Mouse (Mus musculus) embryonic facial prominence, embryonic 11.5 days (tissue): Measurements from ENCODE around the gene Ccdc171. TPM values are rescaled to one million over a fixed set of nuclear protein-coding genes. Genes with fewer than 3 reads are reported as not detected.

Source experiments
- ATAC-seq: fragments of 200-750 bp; cut with Nextera tagmentation; replicated peaks from 2 replicates; pipeline ENCODE4 v1.8.0; 2017; ENCODE audit warnings: low read depth; ENCODE audit not compliant: insufficient number of reproducible peaks, low FRiP score, low TSS enrichment
- DNase-seq: peaks from one replicate; pipeline ENCODE4 v3.0.0-alpha.2; 2015; ENCODE audit warnings: low spot score
- H3K27ac ChIP-seq: fragments of 300-500 bp; sonication (generic); replicated peaks from 2 replicates; pipeline ENCODE4 v1.5.1; 2014; ENCODE audit warnings: mild to moderate bottlenecking, low read depth, low read length, control low read depth
- H3K27me3 ChIP-seq: fragments of 300-500 bp; sonication (generic); 2 replicates; pipeline ENCODE4 v1.6.1; 2014; ENCODE audit warnings: mild to moderate bottlenecking, low read length, moderate library complexity, mixed read lengths; ENCODE audit not compliant: control insufficient read depth, insufficient read depth
- H3K36me3 ChIP-seq: fragments of 300-500 bp; sonication (generic); replicated peaks from 2 replicates; pipeline ENCODE4 v1.6.1; 2014; ENCODE audit warnings: low read depth, mild to moderate bottlenecking, low read length, moderate library complexity, mixed read lengths; ENCODE audit not compliant: control insufficient read depth, insufficient read depth
- H3K4me1 ChIP-seq: fragments of 300-500 bp; sonication (generic); 2 replicates; pipeline ENCODE4 v1.6.1; 2014; ENCODE audit warnings: low read length, mixed read lengths; ENCODE audit not compliant: control insufficient read depth, insufficient read depth
- H3K4me2 ChIP-seq: fragments of 300-500 bp; sonication (generic); 2 replicates; pipeline ENCODE4 v1.6.1; 2014; ENCODE audit warnings: low read depth, mild to moderate bottlenecking, control low read depth, low read length, moderate library complexity
- H3K4me3 ChIP-seq: fragments of 300-500 bp; sonication (generic); 2 replicates; pipeline ENCODE4 v1.5.1; 2014; ENCODE audit warnings: low read depth, low read length, control low read depth
- H3K9ac ChIP-seq: fragments of 300-500 bp; sonication (generic); replicated peaks from 2 replicates; pipeline ENCODE4 v1.6.1; 2014; ENCODE audit warnings: mild to moderate bottlenecking, control low read depth, low read length
- H3K9me3 ChIP-seq: fragments of 300-500 bp; sonication (generic); replicated peaks from 2 replicates; pipeline ENCODE4 v1.6.1; 2016; ENCODE audit warnings: mild to moderate bottlenecking, low read length, inconsistent platforms, mixed read lengths; ENCODE audit not compliant: control insufficient read depth
- WGBS: fragments of 180-500 bp; shearing (Covaris S2); extraction: QIAGEN DNeasy Blood & Tissue Kit; methylation state at CpG from one replicate; pipeline ENCODE4 v1.1.7; 2014; 5-methylcytosine and 5-hydroxymethylcytosine counted together
- polyA plus RNA-seq: library from polyadenylated mRNA; unstranded; fragments of >200 nt; fragmentation: Nextera tagmentation; extraction: Ambion mirVana; gene quantifications from 2 replicates; pipeline ENCODE4 v1.2.1, GENCODE M21; 2014

Ccdc171 gene
- polyA plus RNA-seq, 1 experiment from 2014 or later: 5.7 TPM

- no peak overlapping the region for H3K27ac ChIP-seq
- no peaks in the 10 kb centered on the region; the same call in 1 of the 2 replicates for H3K4me1 ChIP-seq
- 88% methylated on average over 4 of the region's 4 CpGs for WGBS
- no peak overlapping the region for H3K4me2 ChIP-seq
- H3K4me3 ChIP-seq: no peak overlapping the region
- no peak for DNase-seq
- no peaks in the 10 kb centered on the region for H3K9me3 ChIP-seq
- ATAC-seq: no peak
- H3K36me3 ChIP-seq: no peaks in the 10 kb centered on the region
- H3K9ac ChIP-seq: no peak overlapping the region
- no peaks in the 10 kb centered on the region for H3K27me3 ChIP-seq
These were observed 304.5 kb downstream of the Ccdc171 start for GRCm38 (mm10) chr4:83829718-83830459.

GRCm38 (mm10) chr4:83830891-83831880, 305.8 kb downstream of the Ccdc171 start:
- peak; percentile 90 for ATAC-seq
- WGBS: 28% methylated on average over 13 of the region's 13 CpGs
- Histone ChIP-seq H3K27me3 (no peaks in the 10 kb centered on the region), H3K9me3 (no peaks in the 10 kb centered on the region), H3K27ac (peak overlapping the region; percentile 8; the same call in 1 of the 2 replicates), H3K4me3 (no peak overlapping the region), H3K4me2 (no peak overlapping the region), H3K36me3 (no peaks in the 10 kb centered on the region), H3K4me1 (no peaks in the 10 kb centered on the region; the same call in 1 of the 2 replicates), H3K9ac (no peak overlapping the region)
- peak; percentile 93 for DNase-seq

GRCm38 (mm10) chr4:83839077-83839476, 313.7 kb downstream of the Ccdc171 start:
- H3K9ac ChIP-seq: no peak overlapping the region
- H3K36me3 ChIP-seq: no peaks in the 10 kb centered on the region
- no peak for DNase-seq
- no peaks in the 10 kb centered on the region for H3K27me3 ChIP-seq
- no peak overlapping the region for H3K4me2 ChIP-seq
- no peaks in the 10 kb centered on the region for H3K9me3 ChIP-seq
- no peak overlapping the region for H3K4me3 ChIP-seq
- 69% methylated on average over 2 of the region's 2 CpGs for WGBS
- no peak overlapping the region for H3K27ac ChIP-seq
- ATAC-seq: no peak
- H3K4me1 ChIP-seq: no peaks in the 10 kb centered on the region

GRCm38 (mm10) chr4:83846304-83846703, 321.0 kb downstream of the Ccdc171 start:
- Histone ChIP-seq H3K9ac (no peak overlapping the region), H3K27me3 (no peaks in the 10 kb centered on the region), H3K4me1 (no peaks in the 10 kb centered on the region; the same call in 1 of the 2 replicates), H3K4me2 (no peak overlapping the region), H3K36me3 (no peaks in the 10 kb centered on the region), H3K9me3 (no peaks in the 10 kb centered on the region), H3K27ac (no peak overlapping the region), H3K4me3 (no peak overlapping the region)
- 53% methylated on average over 7 of the region's 7 CpGs for WGBS
- ATAC-seq: no peak
- no peak for DNase-seq

GRCm38 (mm10) chr4:83853885-83854284, 328.5 kb downstream of the Ccdc171 start:
- Histone ChIP-seq H3K4me3 (no peak overlapping the region), H3K27me3 (no peaks in the 10 kb centered on the region), H3K9ac (no peak overlapping the region), H3K4me1 (no peaks in the 10 kb centered on the region), H3K9me3 (no peaks in the 10 kb centered on the region), H3K36me3 (no peaks in the 10 kb centered on the region), H3K27ac (no peak overlapping the region), H3K4me2 (no peak overlapping the region)
- 82% methylated on average over 5 of the region's 5 CpGs for WGBS
- ATAC-seq: no peak
- DNase-seq: no peak

- WGBS: 62% methylated on average over 3 of the region's 3 CpGs
- DNase-seq: no peak
- Histone ChIP-seq H3K27ac (no peak overlapping the region), H3K9ac (no peak overlapping the region), H3K4me1 (no peaks in the 10 kb centered on the region; the same call in 1 of the 2 replicates), H3K27me3 (no peaks in the 10 kb centered on the region), H3K4me2 (no peak overlapping the region), H3K36me3 (no peaks in the 10 kb centered on the region), H3K4me3 (no peak overlapping the region), H3K9me3 (no peaks in the 10 kb centered on the region)
- no peak for ATAC-seq
These were observed 336.4 kb downstream of the Ccdc171 start for GRCm38 (mm10) chr4:83861706-83862105.

GRCm38 (mm10) chr4:83862295-83862694, 336.9 kb downstream of the Ccdc171 start:
- H3K4me3 ChIP-seq: no peak overlapping the region
- no peak for DNase-seq
- ATAC-seq: no peak
- H3K4me2 ChIP-seq: no peak overlapping the region
- H3K9me3 ChIP-seq: no peaks in the 10 kb centered on the region
- no peaks in the 10 kb centered on the region for H3K36me3 ChIP-seq
- no peak overlapping the region for H3K27ac ChIP-seq
- WGBS: 81% methylated on average over 7 of the region's 7 CpGs
- H3K9ac ChIP-seq: no peak overlapping the region
- no peaks in the 10 kb centered on the region for H3K27me3 ChIP-seq
- H3K4me1 ChIP-seq: no peaks in the 10 kb centered on the region; the same call in 1 of the 2 replicates
